Mouse (Mus musculus) small intestine, adult 2 months (tissue): ENCODE results near the gene Rnase13. TPM values are rescaled to one million over a fixed set of nuclear protein-coding genes. Genes with fewer than 3 reads are reported as not detected.

ENCODE experiments used
- H3K27ac ChIP-seq: fragments of 200-500 bp; 2 replicates; pipeline ENCODE4 v1.5.1; 2012; ENCODE audit warnings: low read depth, low read length, control low read depth, inconsistent platforms; ENCODE audit not compliant: insufficient read depth
- H3K27me3 ChIP-seq: fragments of 200-500 bp; 2 replicates; pipeline ENCODE4 v1.6.1; 2012; ENCODE audit warnings: mild to moderate bottlenecking, moderate library complexity, low read length, inconsistent platforms; ENCODE audit not compliant: control insufficient read depth, insufficient read depth
- H3K36me3 ChIP-seq: fragments of 200-500 bp; 2 replicates; pipeline ENCODE4 v1.6.1; 2012; ENCODE audit warnings: mild to moderate bottlenecking, low read length, control low read depth, inconsistent platforms; ENCODE audit not compliant: control insufficient read depth, insufficient read depth
- H3K4me1 ChIP-seq: fragments of 200-500 bp; 2 replicates; pipeline ENCODE4 v1.6.1; 2012; ENCODE audit warnings: low read length, inconsistent platforms, mixed read lengths; ENCODE audit not compliant: control insufficient read depth, insufficient read depth, insufficient read length
- H3K4me3 ChIP-seq: fragments of 200-500 bp; 2 replicates; pipeline ENCODE4 v1.5.1; 2012; ENCODE audit warnings: low read depth, mild to moderate bottlenecking, control low read depth, inconsistent platforms, low read length, moderate library complexity
- CTCF ChIP-seq: fragments of 200-500 bp; IDR thresholded peaks from 2 replicates; pipeline ENCODE4 v1.5.1; 2012; ENCODE audit warnings: low read depth, mild to moderate bottlenecking, control low read depth, inconsistent platforms, low read length, moderate library complexity, mixed read lengths; ENCODE audit not compliant: insufficient replicate concordance, insufficient read length; ENCODE audit errors: extremely low read depth
- POLR2A ChIP-seq: fragments of 200-500 bp; IDR thresholded peaks from 2 replicates; pipeline ENCODE4 v1.6.1; 2012; ENCODE audit warnings: low read depth, mild to moderate bottlenecking, control low read depth, inconsistent platforms, low read length, moderate library complexity
- WGBS: fragments of 180-500 bp; shearing (Covaris S2); methylation state at CpG from one replicate; pipeline ENCODE4 v1.1.7; 2018; 5-methylcytosine and 5-hydroxymethylcytosine counted together
- polyA plus RNA-seq: library from polyadenylated mRNA; depleted of rRNA; stranded (reverse); fragments of >200 nt; gene quantifications from 2 replicates; pipeline ENCODE4 v1.2.3, GENCODE M21; 2012; rRNA removed

Gene Rnase13
- polyA plus RNA-seq = not detected in 2 replicates

GRCm38 (mm10) chr14:51922571-51922865, at the start of gene Rnase13:
TSS of gene Rnase13 (minus strand) at chr14:51922773.
- H3K36me3 ChIP-seq = no peaks in the 10 kb centered on the region
- H3K27ac ChIP-seq = no peak within 1 kb of the TSS
- no peaks in the 10 kb centered on the region for H3K4me1 ChIP-seq
- TF ChIP-seq POLR2A (no peak), CTCF (no peak)
- H3K27me3 ChIP-seq = no peaks in the 10 kb centered on the region; the same call in 1 of the 2 replicates
- 83% methylated on average over 7 of the region's 7 CpGs for WGBS
- no peak within 1 kb of the TSS for H3K4me3 ChIP-seq

GRCm38 (mm10) chr14:51967400-51967799, 44.8 kb upstream of the Rnase13 start:
- H3K4me3 ChIP-seq = no peak overlapping the region
- H3K4me1 ChIP-seq = no peaks in the 10 kb centered on the region
- WGBS = 70% methylated on average over 3 of the region's 3 CpGs
- H3K27ac ChIP-seq = no peak overlapping the region
- H3K27me3 ChIP-seq = no peaks in the 10 kb centered on the region
- no peaks in the 10 kb centered on the region for H3K36me3 ChIP-seq
- no peak for TF ChIP-seq POLR2A
- TF ChIP-seq CTCF = no peak

GRCm38 (mm10) chr14:51960316-51960715, 37.7 kb upstream of the Rnase13 start:
- TF ChIP-seq POLR2A (no peak), CTCF (no peak)

GRCm38 (mm10) chr14:51943336-51943735, 20.8 kb upstream of the Rnase13 start:
- H3K36me3 ChIP-seq = no peaks in the 10 kb centered on the region
- TF ChIP-seq POLR2A = no peak
- H3K27ac ChIP-seq = no peak overlapping the region
- H3K4me3 ChIP-seq = no peak overlapping the region
- H3K27me3 ChIP-seq = no peaks in the 10 kb centered on the region
- peaks cover 4% of the 10 kb centered on the region; the same call in 1 of the 2 replicates for H3K4me1 ChIP-seq
- 51% methylated on average over 6 of the region's 6 CpGs for WGBS

More at GRCm38 (mm10) chr14:51960316-51960715, 37.7 kb upstream of the Rnase13 start:
- Histone ChIP-seq H3K36me3 (no peaks in the 10 kb centered on the region), H3K27me3 (no peaks in the 10 kb centered on the region), H3K4me1 (peaks cover 2% of the 10 kb centered on the region; the same call in 1 of the 2 replicates), H3K4me3 (no peak overlapping the region), H3K27ac (no peak overlapping the region)
- 55% methylated on average over 2 of the region's 2 CpGs for WGBS

- 72% methylated on average over 7 of the region's 7 CpGs for WGBS
- Histone ChIP-seq H3K27me3 (no peaks in the 10 kb centered on the region), H3K36me3 (no peaks in the 10 kb centered on the region), H3K27ac (no peak overlapping the region), H3K4me1 (peaks cover 4% of the 10 kb centered on the region; the same call in 1 of the 2 replicates), H3K4me3 (no peak overlapping the region)
- TF ChIP-seq CTCF = no peak
- TF ChIP-seq POLR2A = no peak
Measured at GRCm38 (mm10) chr14:51942236-51942635, 19.7 kb upstream of the Rnase13 start.

GRCm38 (mm10) chr14:51941577-51941976, 19.0 kb upstream of the Rnase13 start:
- TF ChIP-seq POLR2A (no peak), CTCF (no peak)
- Histone ChIP-seq H3K27ac (no peak overlapping the region), H3K27me3 (no peaks in the 10 kb centered on the region), H3K4me3 (no peak overlapping the region), H3K36me3 (no peaks in the 10 kb centered on the region), H3K4me1 (peaks cover 4% of the 10 kb centered on the region; the same call in 1 of the 2 replicates)
- 61% methylated on average over 9 of the region's 9 CpGs for WGBS

- Histone ChIP-seq H3K27ac (no peak overlapping the region), H3K36me3 (no peaks in the 10 kb centered on the region), H3K4me3 (no peak overlapping the region), H3K27me3 (no peaks in the 10 kb centered on the region), H3K4me1 (peaks cover 4% of the 10 kb centered on the region; the same call in 1 of the 2 replicates)
- TF ChIP-seq CTCF = no peak
- no peak for TF ChIP-seq POLR2A
- WGBS = 42% methylated on average over 8 of the region's 8 CpGs
Measured at GRCm38 (mm10) chr14:51940944-51941560, 18.5 kb upstream of the Rnase13 start.
